Mouse (Mus musculus) embryonic facial prominence, embryonic 14.5 days (tissue): Measurements from ENCODE around the gene Chp1. TPM values are rescaled to one million over a fixed set of nuclear protein-coding genes. Genes with fewer than 3 reads are reported as not detected.
"Not testable (repeated sequence)": the region's sequence is repeated elsewhere in the genome, so short reads cannot be mapped to it uniquely, and the experiment has no call there.

Experiments
- ATAC-seq: fragments of 200-750 bp; cut with Nextera tagmentation; 2 replicates; pipeline ENCODE4 v1.8.0; 2017; ENCODE audit warnings: low read depth, moderate number of reproducible peaks, moderate TSS enrichment
- DNase-seq: peaks from one replicate; pipeline ENCODE4 v3.0.0-alpha.2; 2015; ENCODE audit warnings: low spot score
- H3K27ac ChIP-seq: fragments of 300-500 bp; sonication (generic); replicated peaks from 2 replicates; pipeline ENCODE4 v1.5.1; 2014; ENCODE audit warnings: low read depth, mild to moderate bottlenecking, low read length, moderate library complexity
- H3K27me3 ChIP-seq: fragments of 300-500 bp; sonication (generic); replicated peaks from 2 replicates; pipeline ENCODE4 v1.6.1; 2014; ENCODE audit warnings: low read length; ENCODE audit not compliant: control insufficient read depth, insufficient read depth
- H3K36me3 ChIP-seq: fragments of 300-500 bp; sonication (generic); 2 replicates; pipeline ENCODE4 v1.6.1; 2014; ENCODE audit warnings: low read length, mixed read lengths; ENCODE audit not compliant: control insufficient read depth, insufficient read depth
- H3K4me1 ChIP-seq: fragments of 300-500 bp; sonication (generic); 2 replicates; pipeline ENCODE4 v1.6.1; 2014; ENCODE audit warnings: antibody characterized with exemption, low read length; ENCODE audit not compliant: control insufficient read depth, insufficient read depth
- H3K4me2 ChIP-seq: fragments of 300-500 bp; sonication (generic); 2 replicates; pipeline ENCODE4 v1.6.1; 2014; ENCODE audit warnings: low read depth, mild to moderate bottlenecking, low read length, moderate library complexity, mixed read lengths
- H3K4me3 ChIP-seq: fragments of 300-500 bp; sonication (generic); 2 replicates; pipeline ENCODE4 v1.5.1; 2014; ENCODE audit warnings: low read depth, mild to moderate bottlenecking, low read length
- H3K9ac ChIP-seq: fragments of 300-500 bp; sonication (generic); 2 replicates; pipeline ENCODE4 v1.6.1; 2014; ENCODE audit warnings: low read depth, mild to moderate bottlenecking, low read length, moderate library complexity, mixed read lengths
- H3K9me3 ChIP-seq: fragments of 300-500 bp; sonication (generic); 2 replicates; pipeline ENCODE4 v1.6.1; 2016; ENCODE audit warnings: low read length; ENCODE audit not compliant: control insufficient read depth
- WGBS: fragments of 180-500 bp; shearing (Covaris S2); extraction: QIAGEN DNeasy Blood & Tissue Kit; methylation state at CpG from one replicate; pipeline ENCODE4 v1.1.7; 2014; 5-methylcytosine and 5-hydroxymethylcytosine counted together
- polyA plus RNA-seq: library from polyadenylated mRNA; unstranded; fragments of >200 nt; fragmentation: Nextera tagmentation; extraction: Ambion mirVana; gene quantifications from 2 replicates; pipeline ENCODE4 v1.2.1, GENCODE M21; 2014

Chp1 gene
- polyA plus RNA-seq, 1 experiment from 2014 or later, result 69.6 TPM

DNA sequence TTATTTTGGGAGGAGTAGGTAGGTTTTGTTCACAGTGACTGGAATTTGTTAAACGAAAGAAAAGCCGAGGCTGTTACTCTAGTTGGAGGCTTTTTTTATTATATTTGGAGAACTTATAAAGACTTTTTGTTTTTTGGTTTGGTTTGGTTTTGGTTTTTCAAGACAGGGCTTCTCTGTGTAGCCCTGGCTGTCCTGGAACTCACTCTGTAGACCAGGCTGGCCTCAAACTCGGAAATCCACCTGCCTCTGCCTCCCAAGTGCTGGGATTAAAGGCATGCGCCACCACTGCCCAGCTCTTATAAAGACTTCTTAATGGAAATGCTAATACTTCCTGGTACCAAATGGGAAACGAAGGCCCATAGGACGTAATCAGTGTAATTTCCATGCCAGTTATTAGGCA, 71.5 kb downstream of the Chp1 start:
- DNase-seq, H3K9me3 ChIP-seq, H3K36me3 ChIP-seq, H3K27ac ChIP-seq, H3K27me3 ChIP-seq, ATAC-seq: not testable (repeated sequence)
- peak overlapping the region; percentile 64 for H3K4me2 ChIP-seq
- WGBS, result 10% methylated on average over 6 of the region's 6 CpGs
- H3K9ac ChIP-seq, result peak overlapping the region; percentile 61
- peak overlapping the region; percentile 75 for H3K4me3 ChIP-seq
- peaks cover 14% of the 10 kb centered on the region for H3K4me1 ChIP-seq

DNA sequence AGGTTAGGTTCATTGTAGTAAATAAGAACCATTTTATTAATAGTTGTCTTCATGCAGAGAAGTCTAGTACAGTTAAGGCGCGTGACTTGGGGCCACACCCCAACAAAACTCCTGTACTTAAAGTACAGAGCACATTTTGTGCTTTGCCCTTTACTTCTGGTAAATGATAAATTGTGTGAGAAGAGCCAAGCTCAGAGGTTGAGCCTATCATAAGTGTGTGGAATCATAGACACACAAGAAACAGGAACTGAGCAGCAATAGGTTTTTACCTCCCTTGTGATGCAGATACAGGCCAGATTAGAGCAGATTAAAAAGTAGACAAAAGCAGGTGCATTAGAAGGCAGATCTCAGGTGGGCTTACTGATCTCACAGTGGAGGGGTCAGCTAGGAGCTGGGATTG, 73.8 kb downstream of the Chp1 start:
- no peak for DNase-seq
- WGBS, result 97% methylated on average over 2 of the region's 2 CpGs
- no peak overlapping the region for H3K27ac ChIP-seq
- H3K9ac ChIP-seq, result no peak overlapping the region
- no peak overlapping the region for H3K4me3 ChIP-seq
- H3K27me3 ChIP-seq, result no peaks in the 10 kb centered on the region
- peaks cover 24% of the 10 kb centered on the region; the same call in 1 of the 2 replicates for H3K36me3 ChIP-seq
- peak overlapping the region; percentile 16; the same call in 1 of the 2 replicates for H3K4me2 ChIP-seq
- peaks cover 14% of the 10 kb centered on the region for H3K4me1 ChIP-seq
- H3K9me3 ChIP-seq, result no peaks in the 10 kb centered on the region
- no peak for ATAC-seq

Other genes with a start within 250 kb of the Chp1 start
- gene Dll4, start 221.9 kb upstream of the Chp1 start, polyA plus RNA-seq, result 5.0 and 6.8 TPM in 2 replicates
- gene Chac1, start 196.5 kb upstream of the Chp1 start, polyA plus RNA-seq, result 1.4 and 1.7 TPM in 2 replicates
- 5.1 and 6.8 TPM in 2 replicates for gene Ino80, start 70.0 kb upstream of the Chp1 start, polyA plus RNA-seq
- 0.22 and 0.29 TPM in 2 replicates for gene Exd1, start 70 bp upstream of the Chp1 start, polyA plus RNA-seq
- gene Nusap1, start 70.6 kb downstream of the Chp1 start, polyA plus RNA-seq, result 47.5 and 56.6 TPM in 2 replicates
- 15.3 and 17.9 TPM in 2 replicates for gene Oip5, start 70.8 kb downstream of the Chp1 start, polyA plus RNA-seq
- 39.4 and 40.4 TPM in 2 replicates for gene Ndufaf1, start 115.1 kb downstream of the Chp1 start, polyA plus RNA-seq
- gene Rtf1, start 127.4 kb downstream of the Chp1 start, polyA plus RNA-seq, result 23.2 and 26.2 TPM in 2 replicates
- 0.84 and 1.2 TPM in 2 replicates for gene Itpka, start 194.6 kb downstream of the Chp1 start, polyA plus RNA-seq
- 0.14 and 0.29 TPM in 2 replicates for gene Ltk, start 212.7 kb downstream of the Chp1 start, polyA plus RNA-seq
- gene Rpap1, start 239.8 kb downstream of the Chp1 start, polyA plus RNA-seq, result 18.3 and 22.3 TPM in 2 replicates